20 mouse cellular contexts compared by ENCODE assay signal in the genomic region with DNA sequence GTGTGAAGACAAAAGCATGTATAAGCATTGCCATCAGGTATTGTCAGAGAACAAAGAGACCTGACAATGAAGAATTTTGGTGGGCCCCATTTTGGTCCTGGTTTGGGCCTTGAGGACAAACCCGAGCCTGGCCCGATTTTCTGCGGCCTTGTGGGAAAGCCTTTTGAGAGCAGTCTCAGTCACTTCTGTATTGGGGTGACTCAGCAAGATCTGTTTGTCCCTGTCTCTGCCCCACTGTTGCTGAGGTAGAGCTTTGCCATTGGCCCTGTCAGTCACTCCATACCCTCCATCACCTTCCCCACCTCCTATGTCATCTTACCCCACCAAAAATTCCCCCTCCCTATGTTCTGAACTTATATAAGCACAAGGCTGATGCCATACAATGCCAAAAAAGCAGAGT.
"Had no signal": no experiment of that assay in that cellular context is flagged by ENCODE, and none has a peak within 500 bp of the region (broad histone marks: within the 10 kb centered on the region; RNA-seq: fewer than 3 reads in every experiment).

No protein-coding gene starts in this region.

- H3K4me1 ChIP-seq: kidney, embryonic 15.5 days; lung, embryonic 15.5 days; midbrain, embryonic 12.5 days; midbrain, embryonic 15.5 days; neural tube, embryonic 12.5 days; neural tube, embryonic 15.5 days; stomach, embryonic 15.5 days had no signal

- H3K36me3 ChIP-seq: kidney, embryonic 15.5 days; lung, embryonic 15.5 days; midbrain, embryonic 12.5 days; midbrain, embryonic 15.5 days; neural tube, embryonic 12.5 days; neural tube, embryonic 15.5 days; stomach, embryonic 15.5 days had no signal

- ATAC-seq: intestine, postnatal 0 days; midbrain, embryonic 15.5 days had no signal

- H3K9ac ChIP-seq: kidney, embryonic 15.5 days; lung, embryonic 15.5 days; midbrain, embryonic 12.5 days; midbrain, embryonic 15.5 days; neural tube, embryonic 12.5 days; neural tube, embryonic 15.5 days; stomach, embryonic 15.5 days had no signal

- H3K4me3 ChIP-seq: kidney, embryonic 15.5 days; left cerebral cortex, adult 2 months; lung, embryonic 15.5 days; midbrain, embryonic 12.5 days; midbrain, embryonic 15.5 days; neural tube, embryonic 12.5 days; neural tube, embryonic 15.5 days; stomach, embryonic 15.5 days had no signal

- DNase-seq: kidney, adult 2 months; kidney, postnatal 10 days; kidney, postnatal 36 days; layer of hippocampus, postnatal 36 days; lung, adult 18-20 months; lung, postnatal 10 days; lung, postnatal 36 days; retina, postnatal 1 day; right cerebral cortex, postnatal 25 days; spleen, adult 18-20 months; thymus, postnatal 25 days had no signal

- H3K4me2 ChIP-seq: kidney, embryonic 15.5 days; lung, embryonic 15.5 days; midbrain, embryonic 12.5 days; midbrain, embryonic 15.5 days; neural tube, embryonic 12.5 days; neural tube, embryonic 15.5 days; stomach, embryonic 15.5 days had no signal

- H3K9me3 ChIP-seq: kidney, embryonic 15.5 days; lung, embryonic 15.5 days; midbrain, embryonic 12.5 days; midbrain, embryonic 15.5 days; neural tube, embryonic 12.5 days; neural tube, embryonic 15.5 days; stomach, embryonic 15.5 days had no signal

- H3K27ac ChIP-seq: kidney, embryonic 15.5 days; left cerebral cortex, adult 2 months; lung, embryonic 15.5 days; midbrain, embryonic 12.5 days; midbrain, embryonic 15.5 days; neural tube, embryonic 12.5 days; neural tube, embryonic 15.5 days; stomach, embryonic 15.5 days had no signal

- H3K27me3 ChIP-seq: kidney, embryonic 15.5 days; lung, embryonic 15.5 days; midbrain, embryonic 12.5 days; midbrain, embryonic 15.5 days; neural tube, embryonic 12.5 days; stomach, embryonic 15.5 days had no signal
